Mouse (Mus musculus) cerebellum, adult 8-10 months (tissue): ENCODE measurements at regions not wholly inside any gene's neighbourhood (a gene's known extent, or its start where the extent isn't known, plus 50 kb on each side); places are given as distances from the start of the nearest gene placed in this dataset.
"Not testable (repeated sequence)": the region's sequence is repeated elsewhere in the genome, so short reads cannot be mapped to it uniquely, and the experiment has no call there.

Experiments
- DNase-seq: peaks from one replicate; pipeline ENCODE4 v3.0.0; 2022

DNA sequence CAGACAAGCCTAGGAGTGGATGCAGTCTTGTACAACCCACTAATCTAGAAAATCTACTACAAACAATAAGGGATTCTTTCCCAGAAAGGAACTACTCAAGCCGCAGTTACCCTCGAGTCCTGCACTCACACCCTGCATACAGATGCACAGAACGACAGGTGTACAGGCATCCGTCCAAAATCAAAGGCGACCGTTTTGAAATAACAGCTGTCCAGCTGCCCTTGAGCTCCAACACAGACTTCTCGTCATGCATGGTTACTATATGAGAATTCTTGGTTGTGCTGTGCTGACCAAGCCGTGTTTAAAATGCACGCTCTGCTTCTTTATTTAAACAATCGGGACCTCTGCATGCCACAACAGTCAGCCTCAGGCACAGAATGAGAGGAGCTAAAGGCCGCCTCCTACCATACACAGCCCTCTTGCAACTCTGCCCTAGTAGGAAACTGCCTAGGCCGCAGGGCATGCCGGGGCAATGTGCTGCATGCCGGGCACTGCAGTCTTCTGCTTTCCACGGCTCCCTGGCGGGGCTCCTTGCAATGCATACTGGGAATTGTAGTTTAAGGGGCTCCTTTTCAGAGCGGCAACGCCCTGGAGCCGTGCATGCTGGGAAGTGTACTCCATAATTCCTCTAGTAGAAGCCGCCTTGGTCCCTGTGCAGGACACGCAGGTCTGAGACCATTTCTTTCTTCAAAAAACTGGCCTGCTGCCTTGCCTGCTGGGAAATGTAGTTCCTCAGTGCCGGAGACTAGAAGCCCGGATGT is 237.4 kb upstream of the Myt1l start:
- peak; percentile 97 for DNase-seq

GRCm38 (mm10) chr12:29297984-29298383 is 230.2 kb upstream of the Myt1l start:
- no peak for DNase-seq

DNA sequence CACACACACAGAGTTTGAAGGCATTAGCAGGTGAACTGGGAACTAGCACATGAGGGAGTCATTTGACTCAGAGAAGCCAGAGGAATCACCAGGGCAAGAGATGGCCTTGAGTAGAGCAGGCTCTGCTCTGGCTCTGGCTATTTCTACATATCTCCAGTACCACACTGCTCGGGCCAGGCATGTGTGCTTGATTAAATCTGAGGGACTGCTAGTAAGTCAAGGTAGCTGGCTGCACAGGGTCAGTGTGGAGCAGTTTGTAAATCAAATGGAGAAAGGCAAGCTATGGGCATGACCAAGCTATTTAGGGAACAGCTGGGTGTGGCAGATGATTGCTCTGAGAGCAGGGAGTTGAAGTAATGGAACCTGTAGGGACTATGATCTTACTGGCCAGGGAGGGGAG is 212.5 kb upstream of the Myt1l start:
- DNase-seq, result no peak

DNA sequence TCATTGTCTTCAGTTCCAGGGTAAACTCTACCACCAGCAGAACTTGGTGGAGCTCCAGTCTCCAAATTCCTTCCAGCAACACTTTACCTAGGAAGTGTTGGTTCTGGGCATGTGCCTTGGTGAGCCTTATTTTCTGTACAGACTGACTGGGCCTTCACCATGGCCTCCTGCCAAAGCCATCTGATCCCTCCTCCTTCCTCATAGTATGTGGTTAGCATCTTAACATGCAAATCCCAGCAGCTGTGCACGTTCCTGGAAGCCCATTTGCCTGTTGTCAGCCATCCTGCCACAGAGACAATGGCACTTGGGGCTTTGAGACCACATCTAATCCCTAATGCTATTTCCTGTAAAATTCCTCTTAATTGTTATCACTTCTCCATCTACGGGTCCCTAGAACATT is 206.7 kb upstream of the Myt1l start:
- no peak for DNase-seq

GRCm38 (mm10) chr12:29323534-29323933 is 204.7 kb upstream of the Myt1l start:
- no peak for DNase-seq

DNA sequence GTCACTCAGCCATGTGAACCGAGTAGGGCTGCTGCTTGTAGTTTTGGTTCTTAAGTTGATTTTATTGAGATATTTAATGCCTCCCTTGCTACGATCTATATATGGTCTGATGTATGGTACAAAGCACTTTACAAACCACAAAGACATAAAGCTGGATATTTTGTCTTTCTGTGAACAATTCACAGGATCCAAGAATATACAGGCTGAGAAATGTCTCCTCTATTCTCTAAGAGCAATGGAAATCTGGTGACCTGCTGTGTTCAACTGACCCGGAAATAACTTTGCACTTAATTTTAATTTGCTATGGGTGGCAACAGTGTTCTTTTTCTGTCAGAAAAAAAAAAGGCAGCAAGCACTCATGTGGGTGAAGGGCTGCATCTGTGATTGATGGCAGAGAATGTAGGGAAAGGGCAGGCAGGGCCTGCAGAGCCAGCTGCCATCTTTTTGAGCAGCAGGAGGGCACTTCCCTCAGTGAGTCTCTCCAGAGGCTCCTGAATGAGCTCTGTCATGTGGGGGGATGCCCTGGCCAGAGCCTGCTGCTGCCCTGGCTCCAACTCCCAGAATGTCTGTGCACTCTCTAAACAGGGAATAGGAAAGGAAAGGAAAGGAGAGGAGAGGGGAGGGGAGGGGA is 192.2 kb upstream of the Myt1l start:
- DNase-seq, result no peak

DNA sequence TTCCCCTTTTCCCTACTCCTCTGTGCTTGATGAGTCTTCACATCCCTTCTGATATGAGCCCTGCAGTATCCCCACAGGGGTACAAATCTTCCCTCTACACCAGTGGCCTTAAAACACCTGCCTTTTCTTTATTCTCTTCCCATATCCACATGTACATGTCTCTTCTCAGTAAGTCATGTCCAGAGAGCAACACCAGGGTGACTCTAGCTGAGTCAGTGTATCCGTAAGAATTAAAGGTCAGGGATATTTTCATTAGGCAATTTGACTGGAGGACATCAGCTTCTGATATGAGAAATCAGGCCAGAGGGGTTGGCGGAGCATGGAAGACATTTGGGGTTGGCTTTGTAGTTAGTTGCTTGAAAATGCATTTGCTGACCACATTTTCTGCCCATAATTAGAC is 190.8 kb upstream of the Myt1l start:
- DNase-seq, result no peak

GRCm38 (mm10) chr12:29341388-29341995 is 186.7 kb upstream of the Myt1l start:
- no peak for DNase-seq

DNA sequence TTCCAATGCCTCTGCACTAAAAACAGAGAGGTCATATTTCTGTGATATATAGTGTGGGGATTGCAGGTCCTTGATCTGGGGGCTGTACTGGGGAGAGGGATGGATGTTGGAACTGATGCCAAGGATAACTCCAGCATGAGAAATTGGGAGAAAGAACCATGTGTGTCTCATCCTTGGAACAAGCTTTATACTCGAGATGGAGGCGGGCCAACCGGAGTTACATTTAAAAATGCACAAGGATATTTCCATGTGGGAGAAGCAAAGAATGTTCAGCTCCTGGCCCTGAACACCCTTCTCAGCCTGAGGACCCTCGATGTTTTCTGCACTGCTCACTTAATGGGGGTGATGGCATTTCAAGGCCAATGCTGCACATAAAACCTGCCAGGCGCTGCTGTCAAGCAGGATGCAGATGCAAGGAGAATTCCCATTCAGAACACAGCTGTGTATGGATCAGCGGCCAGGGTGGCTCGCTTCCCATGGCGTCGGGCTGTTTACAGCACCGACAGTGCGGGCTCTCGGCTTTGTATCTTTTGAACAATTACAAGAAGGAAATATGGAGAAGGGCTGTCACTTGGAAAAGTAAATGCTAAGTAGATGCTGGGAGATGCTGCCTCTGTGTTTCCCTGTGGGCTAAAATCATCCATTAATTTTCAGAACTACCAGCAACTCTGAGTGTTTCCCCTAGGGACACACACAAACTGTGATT is 184.9 kb upstream of the Myt1l start:
- DNase-seq, result no peak

DNA sequence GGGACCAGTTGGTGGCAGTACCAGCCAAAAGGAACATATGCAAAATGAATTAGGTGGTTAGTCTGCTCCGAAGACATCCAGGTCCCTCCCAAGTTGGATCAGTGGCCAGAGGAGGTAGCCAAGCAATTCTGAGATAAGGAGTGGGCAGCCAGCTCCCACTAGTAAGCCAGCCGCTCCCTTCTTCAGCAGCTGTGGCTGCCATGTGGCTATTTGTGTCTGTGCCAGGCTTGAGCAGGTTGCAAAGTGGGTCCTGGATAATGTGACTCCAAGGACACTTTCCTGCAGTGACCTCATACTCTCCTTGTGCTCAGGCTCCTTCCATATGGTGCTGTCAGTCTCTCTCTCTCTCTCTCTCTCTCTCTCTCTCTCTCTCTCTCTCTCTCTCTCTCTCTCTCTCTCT is 179.5 kb upstream of the Myt1l start:
- DNase-seq, result peak; percentile 39

DNA sequence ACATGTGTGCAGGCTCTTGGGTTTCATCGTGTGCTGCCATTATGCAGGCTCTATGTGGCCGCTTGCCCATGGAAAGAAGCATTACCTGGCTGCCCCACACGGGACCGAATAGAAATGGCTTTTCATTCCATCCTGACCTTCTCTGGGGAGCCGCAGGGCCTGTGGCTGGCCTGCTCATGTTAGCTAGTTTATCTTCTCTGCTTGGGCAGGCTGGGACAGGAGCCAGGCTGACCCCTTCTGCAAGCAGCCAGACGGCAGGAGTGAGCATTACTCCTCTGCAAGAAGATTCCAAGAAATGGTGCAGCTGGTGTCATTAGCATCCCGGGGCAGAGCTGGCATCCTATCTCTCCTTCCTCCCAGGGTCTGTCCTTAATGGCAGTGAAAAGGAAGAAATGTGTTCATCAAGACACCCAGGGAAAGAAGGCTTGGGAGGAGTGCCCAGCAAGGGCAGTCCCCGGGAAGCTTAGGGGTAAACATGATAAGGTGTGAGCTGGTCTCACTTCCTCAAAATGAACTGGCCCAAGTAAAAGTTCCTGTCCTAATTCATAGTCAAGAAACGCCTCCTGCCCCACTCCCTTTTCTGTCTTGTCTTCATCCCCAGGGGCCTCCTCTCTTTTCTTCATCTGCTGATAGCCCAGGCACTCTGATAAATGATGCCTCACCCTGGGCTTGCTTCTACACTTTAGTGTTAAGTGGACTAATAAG is 178.9 kb upstream of the Myt1l start:
- no peak for DNase-seq

DNA sequence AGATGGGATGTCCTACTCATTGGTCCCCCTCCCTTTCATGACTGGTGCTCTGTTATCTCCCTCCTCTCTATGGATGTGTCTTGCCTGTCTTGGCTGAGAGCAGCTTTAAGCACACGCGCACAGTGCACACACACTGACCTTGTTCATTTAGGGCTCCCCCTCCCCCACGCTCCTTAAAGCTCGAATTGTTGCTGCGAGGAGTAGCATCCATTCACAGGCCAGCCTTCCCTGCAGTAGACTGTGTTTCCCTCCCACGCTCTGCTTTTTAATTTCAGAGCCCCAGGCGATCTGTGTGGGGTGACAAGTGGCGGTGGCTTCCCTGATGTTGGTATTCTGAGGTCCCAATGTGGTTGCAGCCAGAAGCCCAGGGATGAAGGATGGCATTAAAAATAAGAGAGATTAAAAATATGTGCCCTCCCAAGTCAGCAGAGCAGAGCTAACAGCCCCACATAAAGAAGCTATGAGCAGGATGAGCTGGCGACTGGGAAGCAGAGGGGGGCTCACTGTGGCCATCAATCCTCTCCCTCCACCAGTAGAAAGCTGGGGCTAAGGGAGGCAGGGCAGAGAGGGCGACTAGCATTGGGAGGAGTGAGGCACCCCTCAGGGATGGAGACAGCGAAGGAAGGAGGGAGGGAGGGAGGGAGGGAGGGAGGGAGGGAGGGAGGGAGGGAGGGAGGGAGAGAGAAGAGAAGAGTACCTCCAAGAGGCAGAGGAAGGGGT is 174.2 kb upstream of the Myt1l start:
- no peak for DNase-seq

DNA sequence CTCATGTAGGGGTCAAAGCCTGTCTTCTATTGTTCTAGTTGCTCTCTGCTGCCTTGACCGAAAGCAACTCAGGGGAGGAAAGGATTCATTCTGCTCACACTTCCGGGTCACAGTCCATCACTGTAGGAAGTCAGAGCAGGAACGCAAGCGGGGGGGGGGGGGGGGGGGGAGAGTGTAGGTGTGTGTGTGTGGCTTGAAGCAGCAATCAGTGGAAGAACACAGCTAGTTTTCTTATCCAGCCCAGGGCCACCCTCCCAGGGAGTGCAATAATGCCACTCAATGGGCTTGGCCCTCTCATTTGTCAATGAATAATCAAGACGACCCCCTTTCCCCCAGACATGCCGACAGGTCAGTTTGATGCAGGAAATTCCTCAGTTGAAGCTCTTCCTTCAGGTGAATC is 173.4 kb upstream of the Myt1l start:
- DNase-seq, result no peak

GRCm38 (mm10) chr12:29356681-29357397 is 171.3 kb upstream of the Myt1l start:
- DNase-seq, result no peak

DNA sequence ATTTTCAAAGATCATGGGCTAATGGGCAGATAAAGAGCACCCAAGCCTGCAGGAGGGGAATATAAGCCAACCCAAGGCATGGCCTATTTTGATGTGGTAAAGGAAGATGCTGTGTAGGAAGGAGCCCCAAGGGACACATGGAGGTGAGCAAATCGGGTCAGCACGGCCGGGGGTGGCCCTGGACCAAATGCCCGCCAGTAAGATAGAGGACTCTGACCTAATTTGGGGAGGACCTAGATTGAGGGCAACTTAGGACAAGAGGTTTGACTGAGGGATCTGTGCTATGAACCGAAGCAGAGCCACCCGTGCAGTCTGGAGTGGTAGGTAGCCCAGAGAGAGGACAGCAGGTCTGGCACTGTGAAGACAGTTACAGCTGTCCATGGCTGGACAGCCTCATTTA is 166.9 kb upstream of the Myt1l start:
- DNase-seq, result no peak

DNA sequence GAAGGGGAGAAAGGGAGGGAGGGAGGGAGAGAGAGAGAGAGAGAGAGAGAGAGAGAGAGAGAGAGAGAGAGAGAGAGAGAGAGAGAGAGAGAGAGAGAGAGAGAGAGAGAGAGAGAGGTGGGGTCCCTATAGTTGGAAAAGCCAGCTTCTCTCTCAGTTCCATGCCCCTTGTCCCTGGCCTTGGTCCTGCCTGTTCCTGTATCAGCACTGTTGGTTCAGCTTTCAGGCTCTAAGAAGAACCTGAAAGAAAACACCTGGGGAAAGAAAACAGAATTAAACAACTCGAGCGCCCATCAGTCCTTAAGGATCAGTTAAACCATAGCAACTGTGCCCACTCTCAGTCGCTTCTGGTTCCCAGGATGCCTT is 160.5 kb upstream of the Myt1l start:
- not testable (repeated sequence) for DNase-seq

- peak; percentile 72 for DNase-seq
Measured at GRCm38 (mm10) chr12:29368107-29368819, 159.9 kb upstream of the Myt1l start.

DNA sequence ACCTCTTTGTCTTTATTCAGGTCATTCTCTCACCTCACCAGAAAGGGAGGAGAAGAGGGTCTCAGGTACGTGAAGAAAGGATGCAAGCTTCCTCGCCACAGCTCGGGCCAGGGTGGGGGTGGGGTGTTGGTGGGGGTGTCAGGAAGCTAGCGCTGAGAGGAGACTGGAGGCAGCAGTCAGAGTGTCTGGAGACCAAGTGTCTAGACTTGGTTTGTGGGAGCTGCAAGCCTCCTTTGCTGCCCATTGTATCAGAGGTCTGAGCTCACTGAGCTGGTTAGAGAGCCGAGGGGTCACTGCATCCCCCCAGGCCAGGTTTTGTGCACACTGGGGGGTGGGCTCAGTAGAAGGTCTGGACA is 159.4 kb upstream of the Myt1l start:
- no peak for DNase-seq

DNA sequence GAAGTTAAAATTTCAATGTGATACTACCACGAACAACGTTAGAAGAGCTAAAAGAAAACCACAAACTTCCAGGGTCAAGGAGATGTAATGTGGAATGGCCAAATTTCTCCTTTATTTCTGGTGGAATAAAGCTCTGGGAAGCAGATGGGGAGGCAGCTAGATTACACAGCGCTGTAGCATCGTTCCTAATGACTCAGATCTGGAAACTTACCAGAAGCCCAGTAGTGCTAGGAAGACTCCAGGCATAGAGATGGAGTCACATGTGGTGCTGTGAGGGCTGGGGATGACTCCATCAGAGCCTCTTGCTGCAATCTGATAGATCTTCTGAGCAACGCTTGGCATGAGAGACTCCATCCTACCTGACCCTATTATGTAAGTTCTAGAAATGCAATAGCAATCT is 136.4 kb upstream of the Myt1l start:
- DNase-seq, result no peak

- DNase-seq, result no peak
Measured at GRCm38 (mm10) chr12:29394271-29394670, 133.9 kb upstream of the Myt1l start.

DNA sequence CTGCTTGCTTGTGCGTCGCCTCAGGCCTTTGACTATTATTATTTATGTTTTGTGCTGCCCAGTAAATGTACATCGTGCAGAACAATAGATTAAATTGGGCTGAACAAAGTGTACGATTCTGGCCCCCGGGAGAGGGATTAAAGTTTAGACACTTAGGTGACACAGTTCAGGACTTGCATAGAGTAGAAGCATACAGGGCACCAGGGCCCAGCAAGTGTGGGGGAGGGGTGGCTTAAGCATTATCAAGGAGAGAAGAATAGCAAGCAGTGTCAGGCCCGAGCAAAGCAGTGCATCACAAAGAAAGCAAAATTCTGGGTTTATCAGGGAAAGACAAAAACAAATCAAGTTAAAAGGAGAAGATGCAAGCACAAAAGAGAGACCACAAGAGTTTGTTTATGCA is 133.3 kb upstream of the Myt1l start:
- DNase-seq, result no peak
